Mouse (Mus musculus): ENCODE measurements at regions not wholly inside any gene's neighbourhood (a gene's known extent, or its start where the extent isn't known, plus 50 kb on each side); places are given as distances from the start of the nearest gene placed in this dataset.

DNA sequence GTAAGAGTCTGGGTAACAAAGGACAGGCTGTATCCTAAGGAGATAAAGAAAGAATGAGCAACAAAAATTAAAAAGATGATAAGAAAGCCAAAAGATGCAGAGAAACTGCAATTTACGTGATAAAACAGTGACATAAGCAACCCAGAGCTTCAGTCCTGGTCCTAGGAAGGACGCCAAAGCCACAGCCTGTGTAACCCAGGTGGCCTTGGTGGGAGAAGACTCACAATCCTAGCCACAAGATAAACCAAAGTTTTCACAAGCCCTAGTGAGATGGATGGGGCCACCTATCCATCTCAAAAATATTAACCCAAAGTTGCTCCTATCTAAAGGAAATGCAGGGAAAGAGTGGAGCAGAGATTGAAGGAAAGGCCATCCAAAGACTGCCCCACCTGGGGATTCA is 73.4 kb upstream of the Ptgfr start:
- TF ChIP-seq CTCF (IDR thresholded peaks at IDR 0.05) = no peak
- no peak for TF ChIP-seq EP300 (IDR thresholded peaks at IDR 0.05)

All from lung, postnatal 0 days (tissue).